Mouse (Mus musculus) liver, embryonic 14.5 days (tissue): ENCODE data around the gene Trat1.

Source experiments
- CTCF ChIP-seq: IDR thresholded peaks from 2 replicates; pipeline ENCODE4 v1.5.1; 2016; ENCODE audit warnings: antibody characterized with exemption, low read depth, control low read depth
- EP300 ChIP-seq: IDR thresholded peaks from 2 replicates; pipeline ENCODE4 v1.6.1; 2016; ENCODE audit warnings: antibody characterized with exemption, low read depth

DNA sequence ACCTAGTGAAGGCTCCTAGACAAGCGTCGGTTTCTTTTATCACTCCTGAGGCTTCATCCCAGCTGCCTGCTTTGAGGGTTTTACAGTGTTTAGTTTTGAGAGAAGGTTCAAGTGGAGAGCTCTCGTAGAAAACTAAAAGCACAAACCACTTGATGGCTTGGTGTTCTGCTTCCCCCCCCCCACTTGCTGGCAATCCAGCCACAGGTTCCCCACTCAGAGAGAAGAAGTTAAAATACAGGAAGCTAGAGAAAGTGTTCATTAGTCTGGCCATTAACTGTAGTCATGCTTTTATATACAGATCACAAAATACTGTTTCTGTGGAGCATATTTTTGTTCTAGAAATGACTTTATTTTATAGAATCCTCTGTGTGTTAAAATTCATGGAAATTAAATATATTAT is 30.3 kb downstream of the Trat1 start:
- TF ChIP-seq EP300, result no peak
- no peak for TF ChIP-seq CTCF
